Mouse (Mus musculus) kidney, postnatal 4 days (tissue): ENCODE results near the gene Irf7.
"Not testable (repeated sequence)": the region's sequence is repeated elsewhere in the genome, so short reads cannot be mapped to it uniquely, and the experiment has no call there.

ENCODE experiments used
- DNase-seq, 2 experiments: peaks; one replicate each; pipeline ENCODE4 v3.0.0; 2021; ENCODE audit warnings: mixed read lengths in 2 of 2

Irf7 gene

DNA sequence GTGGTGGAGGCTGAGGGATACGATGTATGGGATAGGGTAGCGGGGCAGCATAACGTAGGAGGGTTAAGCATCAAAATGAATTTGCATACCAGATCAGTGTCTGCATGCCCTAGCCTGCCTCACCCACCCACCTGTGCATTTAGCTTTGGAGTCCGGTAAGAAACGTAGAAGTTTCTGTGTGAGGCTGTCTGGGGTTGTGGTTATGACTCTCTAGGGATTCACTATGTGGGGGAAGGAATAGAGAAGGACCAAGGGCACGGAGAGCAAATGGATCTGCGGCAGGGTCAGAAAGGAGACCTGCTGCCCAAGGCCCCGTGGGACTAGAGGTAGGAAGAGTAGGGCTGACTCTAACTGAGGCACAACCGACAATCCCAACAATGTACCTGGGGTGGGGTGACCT is 9.1 kb upstream of the Irf7 start:
- DNase-seq = no peak

DNA sequence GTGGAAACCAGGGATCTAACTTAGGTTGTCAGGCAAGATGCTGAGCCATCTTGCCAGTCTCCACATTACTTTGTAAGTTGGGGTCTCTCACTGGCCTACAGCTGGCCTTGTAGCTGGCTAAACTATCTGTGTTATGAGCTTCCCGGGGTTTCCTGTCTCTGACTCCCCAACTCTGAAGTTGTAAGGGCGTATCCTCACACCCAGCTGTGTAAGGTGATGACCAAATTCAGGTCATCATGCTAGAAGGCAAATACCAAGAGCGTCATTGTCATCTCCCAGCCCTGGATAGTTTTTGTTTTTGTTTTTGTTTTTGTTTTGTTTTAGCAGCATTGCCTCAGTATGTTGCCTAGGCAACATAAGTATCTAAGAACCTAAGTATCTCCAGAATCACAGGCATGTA is 4.3 kb upstream of the Irf7 start:
- no peak for DNase-seq

DNA sequence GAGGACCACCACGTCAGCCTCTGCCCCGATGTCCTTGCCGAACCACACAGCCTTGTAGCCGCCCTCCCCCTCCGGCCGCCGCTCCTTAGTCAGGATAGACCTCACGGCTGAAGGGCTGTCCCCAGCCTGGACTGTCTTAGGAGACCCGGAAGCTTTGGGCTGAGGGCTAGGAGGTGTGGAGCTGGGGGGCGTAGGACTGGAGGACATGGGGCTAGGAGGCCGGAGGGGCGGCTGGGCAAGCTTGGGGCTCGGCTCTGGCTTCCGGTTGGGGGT is 2.9 kb upstream of the Irf7 start:
- no peak for DNase-seq

DNA sequence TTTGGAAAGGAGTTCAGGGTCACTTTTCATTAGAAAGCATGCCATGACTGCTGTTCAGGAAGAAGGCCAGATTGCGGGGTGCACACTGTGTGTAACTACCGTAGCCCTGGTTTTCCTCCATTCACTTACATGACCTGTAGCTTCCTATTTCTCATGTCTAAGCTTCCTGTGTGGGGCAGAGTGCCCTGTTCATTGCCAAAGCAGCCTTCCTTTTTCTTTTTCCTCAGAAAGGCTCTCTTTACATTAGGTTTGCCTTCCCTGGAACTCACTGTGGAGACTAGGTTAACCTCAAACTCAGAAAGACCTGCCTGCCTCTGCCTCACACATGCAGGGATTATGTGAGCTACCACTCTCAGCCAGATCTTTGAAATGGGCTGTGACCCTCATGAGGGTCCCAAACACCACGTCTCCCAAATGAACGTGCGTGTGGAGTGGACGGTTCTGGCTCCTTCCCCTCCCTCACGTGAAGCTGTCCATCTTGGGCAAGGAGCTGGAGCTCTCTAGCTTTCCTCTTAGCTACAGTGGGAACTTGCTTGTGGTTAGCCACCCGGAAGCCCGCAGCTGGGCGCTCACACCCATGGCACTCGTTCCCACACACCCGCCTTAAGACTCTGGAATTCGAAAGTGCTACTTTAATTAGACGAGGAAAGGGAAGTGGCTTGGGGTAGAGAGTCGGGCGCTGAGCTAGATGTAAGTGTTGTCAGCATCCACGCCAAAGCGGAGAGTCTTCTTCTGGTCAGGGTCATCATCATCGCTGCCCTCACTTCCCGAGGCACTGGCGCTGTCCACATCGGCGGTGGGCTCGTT is 2.4 kb upstream of the Irf7 start:
- peak in 1 of 2 experiments; percentile 18 for DNase-seq

DNA sequence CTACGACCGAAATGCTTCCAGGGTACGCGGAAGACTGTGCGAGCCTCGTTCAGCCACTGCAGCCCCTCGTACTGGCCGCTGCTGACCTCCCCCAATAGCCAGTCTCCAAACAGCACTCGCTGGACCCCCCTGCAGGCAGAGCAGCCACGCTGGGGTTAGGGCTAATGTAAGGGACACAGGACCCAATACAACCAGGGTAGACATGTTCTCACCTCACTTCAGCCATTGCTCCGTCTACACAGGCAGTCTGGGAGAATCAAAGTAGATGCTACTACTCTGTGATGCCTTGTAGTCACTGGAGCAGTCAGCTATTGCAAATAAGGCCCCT is 906 bp downstream of the Irf7 start:
- DNase-seq = no peak

DNA sequence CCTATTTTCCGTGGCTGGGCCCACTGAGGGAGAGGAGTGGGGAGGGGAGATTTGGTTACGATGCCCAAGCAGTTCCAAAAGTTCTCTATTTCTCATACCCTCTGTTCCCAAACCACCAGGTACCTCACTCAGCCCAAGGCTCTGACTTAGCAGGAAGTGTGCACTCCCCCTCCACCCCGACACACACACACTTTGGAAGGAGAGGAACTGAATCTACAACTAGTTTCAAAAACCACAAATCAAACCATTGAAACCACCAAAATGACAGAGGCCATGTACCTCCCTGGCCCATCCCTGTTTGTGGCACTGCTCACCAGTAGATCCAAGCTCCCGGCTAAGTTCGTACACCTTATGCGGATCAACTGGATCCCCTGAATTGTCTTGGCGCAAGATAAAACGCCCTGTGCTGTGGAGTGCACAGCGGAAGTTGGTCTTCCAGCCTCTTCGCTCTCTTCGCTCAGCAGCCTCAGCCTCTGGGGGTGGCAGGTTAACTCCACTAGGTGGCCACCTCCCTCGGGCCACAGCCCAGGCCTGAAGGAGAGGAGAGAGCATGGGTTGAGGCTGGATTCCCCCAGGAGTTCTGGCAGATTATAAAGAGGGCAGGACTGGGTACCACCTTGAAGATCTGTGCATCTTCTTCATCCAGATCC is 1.4 kb downstream of the Irf7 start:
- DNase-seq = peak; percentile 64 to 77

DNA sequence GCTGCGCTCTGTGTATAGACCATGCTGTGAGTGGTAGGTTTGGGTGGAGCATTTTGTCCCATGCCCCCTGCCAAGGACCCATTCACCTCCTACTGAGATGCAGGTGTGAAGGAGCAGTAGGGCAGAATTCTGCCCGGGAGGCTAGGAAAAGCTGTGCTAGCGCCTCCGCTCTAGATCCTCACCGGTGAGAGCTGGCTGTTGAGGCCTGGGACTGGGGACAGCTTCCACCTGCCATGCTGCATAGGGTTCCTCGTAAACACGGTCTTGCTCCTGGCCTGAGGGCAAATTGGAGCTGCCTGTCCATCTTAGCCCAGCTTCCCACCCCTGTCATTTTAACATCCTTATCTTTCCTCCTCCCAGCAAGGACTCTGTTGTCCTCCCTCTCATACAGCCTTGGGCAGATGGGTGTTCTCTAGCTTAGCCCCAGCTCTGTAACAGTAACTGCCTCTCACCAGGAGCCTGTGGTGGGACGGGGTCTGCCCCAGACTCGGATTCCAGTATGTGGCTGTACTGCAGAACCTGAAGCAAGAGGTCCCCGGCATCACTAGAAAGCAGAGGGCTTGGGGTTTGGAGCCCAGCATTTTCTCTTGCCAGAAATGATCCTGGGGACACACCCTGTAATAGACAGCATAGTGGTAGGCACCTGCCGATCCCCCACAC is 2.1 kb downstream of the Irf7 start:
- DNase-seq = no peak

DNA sequence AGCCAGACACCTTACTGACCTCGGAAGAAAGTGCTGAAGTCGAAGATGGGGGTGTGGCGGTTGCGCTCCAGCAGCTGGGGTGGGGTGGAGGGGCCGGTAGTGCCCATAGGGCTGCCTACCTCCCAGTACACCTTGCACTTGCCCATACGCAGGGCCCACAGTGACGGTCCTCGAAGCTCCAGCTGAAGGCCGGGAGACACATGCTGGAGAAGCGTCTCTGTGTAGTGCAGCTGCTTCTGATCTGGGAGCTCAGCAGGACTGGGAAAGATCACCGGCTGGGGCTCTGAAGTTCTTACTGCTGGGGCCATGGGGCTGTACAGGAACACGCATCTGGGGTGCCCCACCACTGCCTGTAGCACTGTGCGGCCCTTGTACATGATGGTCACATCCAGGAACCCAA is 2.6 kb downstream of the Irf7 start:
- DNase-seq = no peak

DNA sequence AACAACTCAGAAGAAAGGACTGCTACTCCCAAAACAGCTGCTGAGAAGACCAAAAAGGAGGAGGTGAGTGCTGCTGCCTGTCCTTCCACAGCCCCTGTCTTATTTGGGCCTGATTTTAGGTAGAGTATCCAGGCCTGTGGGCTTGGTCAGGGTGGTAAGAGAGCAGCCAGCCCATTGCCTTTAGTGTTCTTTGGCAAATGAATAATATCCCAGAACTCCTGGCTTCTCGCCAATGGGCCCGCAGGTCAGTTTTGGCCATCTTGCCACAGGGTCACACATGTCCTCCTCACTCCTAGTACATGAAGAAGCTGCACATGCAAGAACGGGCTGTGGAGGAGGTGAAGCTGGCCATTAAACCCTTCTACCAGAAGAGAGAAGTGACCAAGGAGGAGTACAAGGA is 4.8 kb downstream of the Irf7 start:
- no peak for DNase-seq

DNA sequence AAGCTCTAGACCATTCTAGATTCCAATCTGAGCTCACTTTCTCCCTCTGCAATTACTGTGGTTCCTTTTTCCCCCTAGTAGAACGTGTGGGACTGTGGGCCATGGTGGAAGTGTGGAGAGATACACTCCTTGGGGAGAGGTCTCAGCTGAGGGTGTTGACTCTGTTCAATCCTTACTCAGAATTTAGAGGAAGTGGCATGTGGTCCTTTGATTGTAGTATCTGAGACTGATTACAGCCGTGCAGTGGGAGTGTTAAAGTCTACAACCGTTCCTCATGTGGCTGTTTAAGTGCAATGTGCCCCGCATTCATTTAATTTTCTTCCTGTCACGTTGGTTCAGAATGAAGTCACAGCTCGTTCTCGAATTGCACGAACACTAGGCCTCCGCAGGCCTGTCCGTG is 10.1 kb downstream of the Irf7 start:
- DNase-seq = no peak

DNA sequence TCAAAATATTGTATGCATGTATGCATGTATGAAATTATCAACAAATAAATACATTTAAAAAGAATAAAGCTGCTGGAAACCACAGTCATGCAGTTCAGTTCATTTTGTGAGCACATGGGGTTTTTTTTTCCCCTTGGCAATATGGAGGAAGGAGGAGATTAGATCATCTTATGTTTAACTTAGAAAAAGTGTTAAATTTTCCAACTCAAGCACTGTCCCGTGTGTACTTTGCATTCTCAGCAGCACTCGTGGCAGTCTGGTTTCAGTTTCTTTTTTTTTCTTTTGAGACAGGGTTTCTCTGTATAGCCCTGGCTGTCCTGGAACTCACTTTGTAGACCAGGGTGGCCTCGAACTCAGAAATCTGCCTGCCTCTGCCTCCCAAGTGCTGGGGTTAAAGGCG is 15.8 kb downstream of the Irf7 start:
- DNase-seq = not testable (repeated sequence)

DNA sequence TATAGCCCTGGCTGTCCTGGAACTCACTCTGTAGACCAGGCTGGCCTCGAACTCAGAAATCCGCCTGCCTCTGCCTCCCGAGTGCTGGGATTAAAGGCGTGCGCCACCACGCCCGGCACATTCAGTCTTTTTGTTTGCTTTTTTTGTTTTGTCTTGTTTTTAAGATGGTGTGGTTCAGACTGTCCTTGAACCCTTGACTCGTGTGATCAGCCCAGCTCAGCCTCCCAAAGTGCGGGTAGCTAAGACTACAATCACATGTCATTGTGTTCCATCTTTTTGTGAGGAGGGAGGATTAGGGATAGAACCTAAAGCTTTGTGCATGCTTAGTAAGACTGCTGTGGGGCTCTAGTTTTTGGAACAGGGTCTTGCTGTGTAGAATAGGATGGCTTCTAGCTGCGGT is 34.7 kb downstream of the Irf7 start:
- no peak for DNase-seq

DNA sequence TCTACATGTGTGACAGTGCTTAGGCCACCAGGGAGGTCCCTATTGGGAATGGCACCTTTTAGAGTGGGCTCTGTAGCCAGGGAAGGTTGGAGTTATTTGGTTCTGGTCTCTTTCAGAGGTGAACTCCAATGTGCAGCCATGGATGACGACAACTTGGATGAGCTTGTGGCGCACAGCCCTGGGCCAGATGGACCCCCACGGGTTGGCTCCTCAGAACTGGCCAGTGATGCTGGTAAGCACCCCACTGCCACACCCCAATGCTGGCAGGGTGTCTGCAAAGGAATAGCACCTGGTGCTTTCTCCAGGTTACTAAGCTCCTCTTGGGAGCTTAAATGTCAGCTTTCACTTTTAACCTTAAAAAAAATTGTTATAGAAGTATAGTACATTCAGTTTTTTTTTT is 35.2 kb downstream of the Irf7 start:
- no peak for DNase-seq

DNA sequence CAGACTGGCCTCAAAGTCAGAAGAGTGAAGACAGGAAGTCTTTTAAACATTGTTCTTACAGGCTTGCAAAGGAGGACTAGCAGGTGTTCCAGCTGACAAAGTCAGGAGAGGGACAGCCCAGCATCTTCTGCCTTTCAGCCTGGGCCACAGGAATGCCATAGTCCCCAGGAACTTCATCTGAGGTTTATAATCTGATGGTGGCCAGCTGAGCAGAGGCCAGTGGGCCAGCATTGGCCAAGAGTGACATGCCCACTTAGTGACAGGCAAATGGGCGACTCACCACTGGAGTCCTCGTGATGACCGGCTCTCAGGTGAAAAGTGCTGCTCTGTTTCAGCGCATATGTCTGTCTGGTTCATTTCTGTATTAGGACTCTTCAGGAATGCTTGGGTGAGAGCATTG is 35.7 kb downstream of the Irf7 start:
- no peak for DNase-seq

DNA sequence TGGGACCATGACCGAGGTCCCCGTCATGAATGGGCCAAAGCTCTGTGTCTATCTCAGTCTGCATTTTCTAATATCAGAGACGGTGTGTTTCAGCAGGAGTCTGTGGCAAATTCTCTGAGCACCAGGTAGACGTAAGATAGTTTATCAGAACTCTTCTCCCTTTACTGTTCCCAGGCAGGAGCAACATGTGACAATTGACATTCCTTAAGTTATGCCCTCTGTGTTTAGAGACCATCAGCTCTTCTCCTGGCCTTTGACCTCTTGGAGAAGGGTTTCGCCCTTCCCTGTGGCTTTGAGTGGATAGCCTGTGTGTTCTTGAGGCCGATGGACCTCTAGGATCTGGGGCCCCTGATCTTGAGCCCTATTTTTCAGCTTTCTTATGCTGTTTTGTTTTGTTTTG is 36.6 kb downstream of the Irf7 start:
- no peak for DNase-seq

DNA sequence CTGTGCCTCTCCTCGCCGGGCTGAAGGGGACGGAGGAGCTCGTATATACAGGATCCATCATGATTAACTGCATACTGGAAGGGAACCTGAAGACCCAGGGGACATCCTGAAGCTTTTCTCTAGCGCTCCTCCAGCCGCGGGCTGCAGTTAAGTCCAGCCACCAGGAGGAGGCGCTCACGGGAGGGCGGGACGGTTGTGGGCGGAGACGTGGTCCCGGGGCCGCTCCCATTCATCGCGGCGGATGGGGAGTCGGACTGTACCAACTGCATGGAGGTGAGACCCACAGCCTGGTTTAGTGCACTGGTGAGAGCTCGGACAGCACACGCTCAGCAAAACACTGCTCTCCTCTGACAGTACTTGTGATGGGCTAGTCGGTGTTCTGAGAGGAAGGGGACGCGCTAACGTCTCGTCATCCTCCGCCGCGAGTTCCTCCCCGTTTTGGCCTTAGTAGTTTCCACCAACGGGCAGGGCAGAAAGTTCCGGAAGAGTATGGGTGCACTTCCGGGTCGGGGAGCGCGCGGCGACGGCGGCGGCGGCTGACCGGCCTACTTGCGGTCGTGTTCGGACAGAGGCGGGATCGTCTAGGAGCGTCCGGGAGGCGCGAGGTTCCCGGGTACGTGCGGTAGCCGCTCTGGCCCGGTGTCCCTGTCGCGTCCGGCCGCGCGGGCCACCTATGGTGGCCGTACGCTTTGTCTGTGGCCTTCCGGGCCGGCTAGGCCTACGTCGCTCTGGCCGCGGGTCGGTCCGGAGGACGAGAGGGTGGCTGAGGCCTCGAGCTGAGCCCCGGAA is 37.8 kb downstream of the Irf7 start, which contains the start of gene Phrf1:
Gene Phrf1 (plus strand): TSS at position 506 of the 789 bp plus-strand sequence.
- DNase-seq = peak; percentile 96

DNA sequence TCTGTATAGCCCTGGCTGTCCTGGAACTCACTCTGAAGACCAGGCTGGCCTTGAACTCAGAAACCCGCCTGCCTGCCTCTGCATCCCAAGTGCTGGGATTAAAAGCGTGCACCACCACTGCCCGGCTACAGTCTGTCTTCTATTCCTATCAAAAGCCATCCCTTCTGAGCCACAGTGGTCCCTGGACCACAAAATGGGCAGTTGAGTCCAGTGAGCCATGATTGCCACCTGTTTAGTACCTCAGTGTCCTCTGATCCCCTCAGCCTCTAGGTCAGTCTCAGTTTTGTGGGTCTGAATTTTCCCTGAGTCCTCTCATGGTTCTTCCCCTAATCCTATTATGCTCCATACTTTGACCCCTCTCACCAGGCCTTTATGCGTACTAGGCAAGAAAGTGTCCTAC is 38.5 kb downstream of the Irf7 start:
- no peak for DNase-seq

DNA sequence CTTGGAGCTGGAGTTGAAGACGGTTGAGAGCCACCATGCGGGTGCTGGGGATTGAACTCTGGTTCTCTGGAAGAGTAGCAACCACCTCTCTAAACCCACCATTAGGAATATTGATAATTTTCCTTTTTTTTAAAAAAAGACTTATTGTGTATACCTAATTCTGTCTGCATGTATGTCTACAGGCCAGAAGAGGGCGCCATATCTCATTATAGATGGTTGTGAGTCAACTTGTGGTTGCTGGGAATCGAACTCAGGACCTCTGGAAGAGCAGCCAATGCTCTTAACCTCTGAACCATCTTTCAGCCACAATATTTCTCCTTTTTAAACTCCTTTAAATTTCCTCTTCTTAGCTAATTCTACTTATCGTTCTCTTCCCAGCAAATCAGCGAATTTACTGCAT is 39.7 kb downstream of the Irf7 start:
- no peak for DNase-seq

DNA sequence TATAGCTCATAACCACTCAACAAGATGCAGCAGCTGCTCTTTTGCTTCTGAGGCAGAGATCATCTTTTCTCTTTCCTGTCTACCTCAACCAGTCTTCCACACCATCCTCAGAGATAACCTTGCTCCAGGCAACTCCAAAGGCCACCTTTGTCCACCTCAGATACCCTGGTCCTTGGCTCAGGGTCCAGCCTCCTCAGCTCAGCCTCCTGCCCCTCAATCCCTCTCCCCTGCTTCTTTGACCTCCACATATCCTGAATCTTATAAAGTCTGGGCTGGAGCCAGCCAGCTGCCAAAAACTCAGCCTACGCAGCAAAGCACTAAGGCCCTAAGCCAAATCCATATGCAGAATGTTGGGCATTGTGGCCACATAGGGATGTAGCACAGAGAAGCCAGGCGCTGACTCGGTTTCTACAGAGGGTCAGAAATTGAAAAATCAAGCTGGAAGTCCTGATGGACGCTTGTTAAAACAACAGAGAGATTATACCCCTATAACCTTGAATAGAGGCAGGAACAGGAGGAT is 43.5 kb downstream of the Irf7 start:
- DNase-seq = no peak

DNA sequence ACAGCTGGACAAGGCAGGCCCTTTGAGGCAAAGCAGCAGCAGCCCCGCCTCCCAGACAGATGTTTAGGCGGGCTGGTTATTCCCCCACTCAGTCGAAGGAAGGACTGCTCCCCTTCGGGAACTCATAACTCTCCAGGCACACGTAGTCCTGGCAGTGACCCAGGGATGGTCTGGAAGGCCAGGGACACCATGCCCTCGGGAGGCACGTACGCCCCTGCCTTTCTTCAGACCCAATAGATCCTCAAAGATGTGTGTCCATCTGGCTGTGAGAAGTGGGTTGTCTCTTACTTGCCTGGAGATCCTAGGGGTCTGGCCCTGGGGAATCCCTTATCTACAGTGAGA is 44.2 kb downstream of the Irf7 start:
- DNase-seq = no peak

DNA sequence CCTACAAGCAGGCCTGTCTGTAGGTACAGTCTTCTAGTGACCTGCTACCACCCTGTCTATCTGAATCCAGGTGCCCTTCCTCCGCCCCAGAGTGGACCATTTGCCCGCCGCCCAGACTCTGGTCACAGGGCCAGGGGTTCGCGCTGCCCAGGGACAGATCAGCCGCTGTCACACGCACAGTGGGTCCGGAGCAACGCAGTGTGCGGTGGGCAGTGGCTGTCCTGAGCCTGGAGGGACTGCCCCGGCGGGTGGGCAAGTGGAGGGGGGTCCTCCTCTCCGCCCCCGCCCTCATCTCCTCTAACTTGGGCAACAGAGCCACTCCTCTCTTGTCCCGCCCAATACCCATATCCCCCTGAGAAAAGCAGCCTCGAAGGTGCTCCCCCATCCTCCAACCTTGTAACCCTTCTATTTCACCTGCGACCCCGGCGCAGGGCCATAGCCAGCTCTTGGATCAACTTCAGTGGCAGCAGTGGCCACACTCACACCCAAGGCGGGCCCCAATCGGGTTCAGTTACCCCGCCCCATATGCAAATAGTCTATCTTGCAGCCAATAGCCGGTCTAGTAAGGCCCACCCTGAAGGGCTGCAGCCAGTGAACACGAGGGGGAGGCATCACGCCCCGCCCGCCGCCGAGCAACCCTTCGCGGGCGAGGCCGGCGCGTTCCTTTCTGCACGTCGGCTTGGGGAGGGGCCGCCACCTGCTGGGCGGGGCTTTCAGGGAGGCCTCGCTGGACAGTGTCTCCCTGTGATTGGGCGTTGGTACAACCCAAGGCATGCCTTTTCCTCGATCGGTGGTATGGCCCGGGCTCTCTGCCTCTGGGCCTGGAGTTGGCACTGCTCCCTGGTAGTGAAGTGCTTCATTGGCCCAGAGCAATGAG is 44.8 kb downstream of the Irf7 start:
- peak; percentile 98 to 99 for DNase-seq

DNA sequence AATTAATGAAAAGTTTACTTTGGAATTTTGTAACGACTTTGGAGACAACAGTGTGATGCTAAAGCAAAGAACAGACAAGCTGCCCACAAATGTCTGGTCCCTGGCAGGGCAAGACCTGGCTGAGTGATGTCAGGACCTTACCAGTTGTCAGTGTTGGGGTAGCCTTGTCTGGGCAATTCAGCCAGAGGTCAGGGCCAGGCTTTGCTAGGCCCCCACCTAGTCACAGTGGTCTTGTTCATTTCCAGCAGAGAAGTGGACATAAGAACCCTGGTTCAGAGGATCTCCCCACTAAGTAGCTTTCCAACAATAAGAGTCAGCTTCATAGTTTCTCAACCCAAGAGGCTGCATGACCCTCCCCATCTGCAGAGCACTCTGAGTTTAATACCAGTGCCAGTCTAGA is 45.9 kb downstream of the Irf7 start:
- DNase-seq = no peak
